Mouse (Mus musculus) CH12.LX (cell line): ENCODE measurements at regions not wholly inside any gene's neighbourhood (a gene's known extent, or its start where the extent isn't known, plus 50 kb on each side); places are given as distances from the start of the nearest gene placed in this dataset.

ENCODE experiments used
- DNase-seq: peaks from one replicate; pipeline ENCODE4 v3.0.0-alpha.2; 2013; ENCODE audit errors: extremely low read depth
- H3K27ac ChIP-seq: 2 replicates; pipeline ENCODE4 v1.5.1; 2012; ENCODE audit warnings: low read depth, mild to moderate bottlenecking, control low read depth, moderate library complexity; ENCODE audit not compliant: insufficient read depth
- H3K27me3 ChIP-seq: replicated peaks from 2 replicates; pipeline ENCODE3; 2012; ENCODE audit warnings: inconsistent platforms
- H3K36me3 ChIP-seq, 2 experiments: replicated peaks in 1 of 2; 2 replicates each; pipeline versions ENCODE3 to v1.6.1; 2012; ENCODE audit warnings: inconsistent platforms in 1 of 2, low read length in 1 of 2, mild to moderate bottlenecking in 1 of 2, mixed read lengths in 1 of 2, moderate library complexity in 1 of 2; ENCODE audit not compliant: control insufficient read depth in 1 of 2, insufficient read depth in 1 of 2
- H3K4me1 ChIP-seq, 2 experiments: 2 replicates each; pipeline ENCODE4 v1.6.1; 2012; ENCODE audit warnings: inconsistent platforms in 1 of 2, moderate library complexity in 1 of 2; ENCODE audit not compliant: insufficient read depth in 2 of 2, control insufficient read depth in 1 of 2
- H3K4me2 ChIP-seq: 2 replicates; pipeline ENCODE4 v1.6.1; 2012; ENCODE audit warnings: low read depth, mild to moderate bottlenecking, control low read depth; ENCODE audit not compliant: poor library complexity, insufficient read depth, severe bottlenecking
- H3K4me3 ChIP-seq, 3 experiments: fragments of 150-350 bp in 1 of 3; sonication (generic) in 1 of 3; replicated peaks in 1 of 3; 2 replicates each; pipeline versions ENCODE3 to v1.5.1; 2011 to 2012; ENCODE audit warnings: low read depth in 2 of 3, low read length in 2 of 3, mild to moderate bottlenecking in 2 of 3, moderate library complexity in 2 of 3, control low read depth in 1 of 3, improper control_type of control experiment in 1 of 3, inconsistent platforms in 1 of 3, mixed read lengths in 1 of 3; ENCODE audit not compliant: poor library complexity in 1 of 3
- H3K79me2 ChIP-seq: replicated peaks from 2 replicates; pipeline ENCODE4 v1.6.1; 2012; ENCODE audit warnings: mild to moderate bottlenecking, moderate library complexity; ENCODE audit not compliant: control insufficient read depth, poor library complexity, insufficient read depth, severe bottlenecking; ENCODE audit errors: extremely low read depth
- H3K9ac ChIP-seq: 2 replicates; pipeline ENCODE4 v1.6.1; 2012; ENCODE audit warnings: low read depth, mild to moderate bottlenecking, control low read depth, moderate library complexity; ENCODE audit not compliant: insufficient read depth
- H3K9me3 ChIP-seq: replicated peaks from 2 replicates; pipeline ENCODE3; 2012; ENCODE audit warnings: low read length, inconsistent platforms, mixed read lengths
- ELF1 ChIP-seq: IDR thresholded peaks from 2 replicates; pipeline ENCODE4 v1.6.1; 2014; ENCODE audit warnings: low read depth, mild to moderate bottlenecking, inconsistent platforms, low read length, improper control_type of control experiment
- GABPA ChIP-seq: IDR thresholded peaks from 2 replicates; pipeline ENCODE4 v1.6.1; 2012; ENCODE audit warnings: low read depth, low read length, improper control_type of control experiment, inconsistent platforms; ENCODE audit not compliant: insufficient replicate concordance
- HCFC1 ChIP-seq: IDR thresholded peaks from 2 replicates; pipeline ENCODE4 v1.6.1; 2012; ENCODE audit warnings: low read depth, mild to moderate bottlenecking, inconsistent platforms, low read length, improper control_type of control experiment
- IRF4 ChIP-seq: IDR thresholded peaks from 2 replicates; pipeline ENCODE4 v1.6.1; 2014; ENCODE audit warnings: low read depth, mild to moderate bottlenecking, inconsistent platforms, low read length, improper control_type of control experiment
- KAT2A ChIP-seq: IDR thresholded peaks from 2 replicates; pipeline ENCODE4 v1.6.1; 2012; ENCODE audit warnings: low read length, improper control_type of control experiment, inconsistent platforms; ENCODE audit not compliant: insufficient replicate concordance
- MAFK ChIP-seq: IDR thresholded peaks from 2 replicates; pipeline ENCODE4 v1.6.1; 2011; ENCODE audit warnings: low read length, improper control_type of control experiment; ENCODE audit not compliant: insufficient replicate concordance
- MAZ ChIP-seq: IDR thresholded peaks from 2 replicates; pipeline ENCODE4 v1.6.1; 2012; ENCODE audit warnings: low read depth, mild to moderate bottlenecking, inconsistent platforms, low read length, improper control_type of control experiment, moderate library complexity
- NRF1 ChIP-seq: IDR thresholded peaks from 2 replicates; pipeline ENCODE4 v1.6.1; 2014; ENCODE audit warnings: low read depth, mild to moderate bottlenecking, inconsistent platforms, low read length, improper control_type of control experiment, moderate library complexity
- POLR2A ChIP-seq: IDR thresholded peaks from 2 replicates; pipeline ENCODE4 v1.6.1; 2011; ENCODE audit warnings: low read depth, mild to moderate bottlenecking, improper control_type of control experiment, low read length
- POLR2AphosphoS2 ChIP-seq: IDR thresholded peaks from 2 replicates; pipeline ENCODE4 v1.6.1; 2011; ENCODE audit warnings: low read depth, low read length, improper control_type of control experiment
- RAD21 ChIP-seq: IDR thresholded peaks from 2 replicates; pipeline ENCODE4 v1.6.1; 2011; ENCODE audit warnings: low read depth, mild to moderate bottlenecking, low read length, improper control_type of control experiment, moderate library complexity
- RCOR1 ChIP-seq: conservative IDR thresholded peaks from 2 replicates; pipeline ENCODE4 v1.6.1; 2012; ENCODE audit warnings: low read depth, mild to moderate bottlenecking, inconsistent platforms, low read length, improper control_type of control experiment
- SIN3A ChIP-seq: IDR thresholded peaks from 2 replicates; pipeline ENCODE4 v1.6.1; 2012; ENCODE audit warnings: low read length, improper control_type of control experiment, inconsistent platforms
- SMC3 ChIP-seq: IDR thresholded peaks from 2 replicates; pipeline ENCODE4 v1.6.1; 2011; ENCODE audit warnings: low read depth, low read length, improper control_type of control experiment
- TBP ChIP-seq: conservative IDR thresholded peaks from 2 replicates; pipeline ENCODE4 v1.6.1; 2011; ENCODE audit warnings: low read depth, low read length, improper control_type of control experiment
- USF1 ChIP-seq: IDR thresholded peaks from 2 replicates; pipeline ENCODE4 v1.6.1; 2014; ENCODE audit warnings: low read depth, mild to moderate bottlenecking, inconsistent platforms, low read length, improper control_type of control experiment
- ZC3H11A ChIP-seq: IDR thresholded peaks from 2 replicates; pipeline ENCODE4 v1.6.1; 2012; ENCODE audit warnings: low read depth, mild to moderate bottlenecking, inconsistent platforms, low read length, improper control_type of control experiment
- ZKSCAN1 ChIP-seq: IDR thresholded peaks from 2 replicates; pipeline ENCODE4 v1.6.1; 2012; ENCODE audit warnings: low read depth, inconsistent platforms, low read length, improper control_type of control experiment, borderline replicate concordance
- ZNF384 ChIP-seq: IDR thresholded peaks from 2 replicates; pipeline ENCODE4 v1.6.1; 2012; ENCODE audit warnings: low read depth, low read length, improper control_type of control experiment, inconsistent platforms
- dilution Hi-C: fragments of 300-500 bp; cut with MboI; formaldehyde crosslinking; loops from 2 replicates; pipeline ENCODE4 v1.14.3; 2020; ENCODE audit warnings: low sequenced_read_pairs; ENCODE audit not compliant: extremely low pct_unique_long_range_greater_than_20kb, extremely low pct_ligation_motif_present
- in situ Hi-C: fragments of 300-500 bp; cut with MboI; formaldehyde crosslinking; loops from 3 replicates; pipeline ENCODE4 v1.14.3; 2019; ENCODE audit warnings: low sequenced_read_pairs, low pct_ligation_motif_present, low pct_unique_long_range_greater_than_20kb, mixed read lengths

GRCm38 (mm10) chr14:55343914-55344313, 122.1 kb downstream of the Dhrs2 start:
- TF ChIP-seq ZC3H11A: no peak
- no peak for TF ChIP-seq POLR2A
- no peak for TF ChIP-seq SIN3A
- Histone ChIP-seq H3K79me2 (no peaks in the 10 kb centered on the region), H3K4me2 (no peak overlapping the region), H3K36me3 (no peaks in the 10 kb centered on the region), H3K27me3 (peaks cover 2% of the 10 kb centered on the region), H3K4me3 (no peak overlapping the region), H3K27ac (no peak overlapping the region), H3K9ac (no peak overlapping the region), H3K9me3 (peaks cover 3% of the 10 kb centered on the region), H3K4me1 (no peaks in the 10 kb centered on the region; a peak in 1 of 4 replicates)
- no peak for DNase-seq
- in situ Hi-C loops: loop anchor here (10.0 kb wide), 1 partner anchor 49 kb away; no protein-coding TSS in a partner anchor
- dilution Hi-C loops: no loop called here

GRCm38 (mm10) chr14:55345091-55345490, 123.3 kb downstream of the Dhrs2 start:
- no peaks in the 10 kb centered on the region; a peak in 1 of 4 replicates for H3K4me1 ChIP-seq
- TF ChIP-seq ZNF384: no peak
- no peak for TF ChIP-seq TBP
- TF ChIP-seq NRF1: peak; percentile 30; the same call in 1 of the 2 replicates
- TF ChIP-seq, all 38 proteins: peak for 1
- Histone ChIP-seq H3K36me3 (no peaks in the 10 kb centered on the region), H3K9ac (no peak overlapping the region), H3K4me3 (no peak overlapping the region), H3K4me2 (no peak overlapping the region), H3K27me3 (peaks cover 2% of the 10 kb centered on the region), H3K79me2 (no peaks in the 10 kb centered on the region), H3K27ac (no peak overlapping the region), H3K9me3 (peaks cover 4% of the 10 kb centered on the region)
- dilution Hi-C loops: no loop called here
- in situ Hi-C loops: loop anchor here (10.0 kb wide), 1 partner anchor 50 kb away; no protein-coding TSS in a partner anchor
- no peak for DNase-seq

GRCm38 (mm10) chr14:55348098-55348497, 126.3 kb downstream of the Dhrs2 start:
- H3K9me3 ChIP-seq: peaks cover 4% of the 10 kb centered on the region
- H3K27me3 ChIP-seq: peaks cover 6% of the 10 kb centered on the region
- no peak overlapping the region for H3K4me2 ChIP-seq
- no peaks in the 10 kb centered on the region for H3K36me3 ChIP-seq
- H3K27ac ChIP-seq: no peak overlapping the region
- no peaks in the 10 kb centered on the region for H3K4me1 ChIP-seq
- H3K9ac ChIP-seq: no peak overlapping the region
- no peak for TF ChIP-seq IRF4
- TF ChIP-seq NRF1: no peak
- no peak for TF ChIP-seq RCOR1
- TF ChIP-seq HCFC1: no peak
- no peak for TF ChIP-seq MAFK
- TF ChIP-seq MAZ: no peak
- no peak for TF ChIP-seq SIN3A
- no peak for TF ChIP-seq ELF1
- no peak for TF ChIP-seq SMC3
- no peak for TF ChIP-seq KAT2A
- TF ChIP-seq TBP: no peak
- no peak for TF ChIP-seq RAD21
- TF ChIP-seq USF1: no peak
- no peak for TF ChIP-seq GABPA
- no peak for TF ChIP-seq POLR2AphosphoS2
- TF ChIP-seq ZC3H11A: no peak
- no peak for TF ChIP-seq ZNF384
- no peak for TF ChIP-seq ZKSCAN1
- TF ChIP-seq, all 38 proteins: peak for 0
- H3K79me2 ChIP-seq: no peaks in the 10 kb centered on the region
- in situ Hi-C loops (loop anchor here (10.0 kb wide), 1 partner anchor 53 kb away; no protein-coding TSS in a partner anchor), dilution Hi-C loops (no loop called here)
- no peak for DNase-seq
- H3K4me3 ChIP-seq: no peak overlapping the region
